Mouse (Mus musculus) gastrocnemius, adult 18-20 months (tissue): ENCODE measurements around the gene Zkscan1. TPM values are rescaled to one million over a fixed set of nuclear protein-coding genes. Genes with fewer than 3 reads are reported as not detected.
A peak's percentile ranks its signal among the peaks of the same experiment; 100 is the strongest.

Source experiments
- DNase-seq: peaks from one replicate; pipeline ENCODE4 v3.0.0; 2021; ENCODE audit warnings: low spot score
- total RNA-seq, 2 experiments: library from RNA; stranded (reverse); gene quantifications; 2 replicates each; pipeline ENCODE4 v1.2.3; 2021

Zkscan1 gene
- total RNA-seq, 2 experiments from 2014 or later, result 11.2 to 11.8 TPM

DNA sequence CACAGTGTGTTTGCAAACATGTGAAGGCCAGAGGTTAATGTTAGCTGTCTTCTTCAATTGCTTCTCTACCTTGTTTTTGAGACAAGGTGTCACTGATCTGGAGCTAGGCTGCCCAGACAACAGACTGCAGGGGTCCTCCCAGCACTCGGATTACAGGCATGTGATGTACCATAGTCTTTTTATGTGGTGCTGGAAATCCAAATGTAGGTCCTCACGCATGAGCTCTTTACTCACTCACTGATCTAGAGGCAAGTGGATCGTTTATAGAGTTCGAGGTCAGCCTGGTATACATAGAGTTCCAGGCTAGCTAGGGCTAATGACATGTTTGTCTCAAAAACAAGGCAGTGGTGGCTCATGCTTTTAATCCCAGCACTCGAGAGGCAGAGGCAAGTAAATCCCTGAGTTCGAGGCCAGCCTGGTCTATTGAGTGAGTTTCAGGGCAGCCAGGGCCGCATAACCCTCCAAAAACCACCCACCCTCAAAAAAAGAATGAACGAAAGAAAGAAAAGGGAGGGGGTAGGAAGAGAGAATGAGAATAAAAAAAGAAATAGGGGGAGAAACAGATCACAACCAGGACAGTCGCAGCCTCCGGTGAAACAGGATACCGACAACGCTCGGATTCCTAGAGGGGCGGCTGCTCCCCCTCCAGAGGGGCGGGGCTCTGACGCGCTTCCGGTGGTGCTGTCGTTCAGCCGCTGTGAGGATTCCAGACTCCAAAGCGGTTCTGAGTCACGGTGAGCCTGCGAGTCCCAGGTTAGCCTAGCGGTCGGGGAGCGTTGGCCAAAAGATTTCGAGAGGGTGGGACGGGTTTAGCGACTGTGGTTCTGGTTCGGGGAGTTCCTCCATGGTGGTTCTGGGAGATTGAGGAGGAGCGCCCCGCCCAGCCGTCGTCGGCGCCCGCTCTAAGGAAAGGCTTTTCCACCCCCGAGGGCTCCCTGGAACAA, 31.6 kb downstream of the Zkscan1 start, which contains the start of gene Zscan21:
Gene Zscan21 (plus strand): TSS at position 649 of the 944 bp plus-strand sequence.
- DNase-seq, result peak; percentile 91

DNA sequence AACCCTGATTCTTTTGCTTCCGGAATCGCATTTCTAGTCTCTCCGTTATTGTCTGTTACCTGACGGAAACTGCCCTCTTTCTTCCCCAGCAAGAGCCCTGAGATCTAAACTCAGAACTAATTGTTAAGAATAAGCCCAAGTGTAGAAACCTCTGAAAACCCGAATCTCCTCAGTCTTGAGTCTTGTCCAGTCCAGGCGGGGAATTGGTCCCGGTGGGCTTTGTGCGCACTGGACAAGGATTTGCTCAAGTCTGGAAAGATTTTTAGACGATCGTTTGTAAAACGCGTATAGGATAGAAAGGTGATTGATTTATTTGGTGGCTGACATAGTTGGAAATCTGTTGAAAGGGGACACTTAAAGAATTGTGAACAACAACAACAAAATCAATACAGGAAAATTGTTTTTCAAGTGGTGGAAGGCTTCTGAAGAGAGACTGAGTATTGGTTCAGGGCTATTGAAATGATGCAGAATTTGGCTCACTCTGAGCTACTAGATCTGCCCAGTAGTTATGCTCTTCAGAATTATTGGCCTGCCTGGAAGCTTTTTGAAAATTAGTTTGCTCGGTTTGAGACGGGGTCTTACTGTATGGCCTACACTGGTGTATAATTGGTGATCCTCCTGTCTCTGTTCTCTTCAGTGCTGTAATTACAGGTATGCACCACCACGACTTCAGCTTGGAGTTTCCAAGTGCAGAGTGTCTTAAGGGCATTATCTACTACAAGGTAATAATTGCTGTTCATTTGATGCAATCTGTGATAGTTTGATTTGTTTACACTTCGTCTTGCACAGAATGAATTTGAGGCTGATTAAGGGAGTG, 32.5 kb downstream of the Zkscan1 start:
- no peak for DNase-seq

DNA sequence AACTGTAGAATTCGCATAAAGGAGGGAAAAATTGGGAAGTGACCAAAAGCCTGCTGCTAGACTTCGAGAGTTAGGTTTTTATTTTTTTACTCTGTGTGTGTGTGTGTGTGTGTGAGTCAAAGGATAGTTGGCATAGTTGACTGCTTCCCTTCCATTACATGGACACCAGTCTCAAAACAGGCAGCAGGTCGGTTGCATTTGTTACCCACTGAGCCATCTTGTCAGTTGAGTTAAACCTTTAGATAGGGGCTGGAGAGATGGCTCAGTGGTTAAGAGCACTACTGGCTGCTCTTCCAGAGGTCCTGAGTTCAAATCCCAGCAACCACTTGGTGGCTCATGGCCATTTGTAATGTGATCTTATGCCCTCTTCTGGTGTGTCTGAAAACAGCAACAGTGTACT, 33.2 kb downstream of the Zkscan1 start:
- no peak for DNase-seq

DNA sequence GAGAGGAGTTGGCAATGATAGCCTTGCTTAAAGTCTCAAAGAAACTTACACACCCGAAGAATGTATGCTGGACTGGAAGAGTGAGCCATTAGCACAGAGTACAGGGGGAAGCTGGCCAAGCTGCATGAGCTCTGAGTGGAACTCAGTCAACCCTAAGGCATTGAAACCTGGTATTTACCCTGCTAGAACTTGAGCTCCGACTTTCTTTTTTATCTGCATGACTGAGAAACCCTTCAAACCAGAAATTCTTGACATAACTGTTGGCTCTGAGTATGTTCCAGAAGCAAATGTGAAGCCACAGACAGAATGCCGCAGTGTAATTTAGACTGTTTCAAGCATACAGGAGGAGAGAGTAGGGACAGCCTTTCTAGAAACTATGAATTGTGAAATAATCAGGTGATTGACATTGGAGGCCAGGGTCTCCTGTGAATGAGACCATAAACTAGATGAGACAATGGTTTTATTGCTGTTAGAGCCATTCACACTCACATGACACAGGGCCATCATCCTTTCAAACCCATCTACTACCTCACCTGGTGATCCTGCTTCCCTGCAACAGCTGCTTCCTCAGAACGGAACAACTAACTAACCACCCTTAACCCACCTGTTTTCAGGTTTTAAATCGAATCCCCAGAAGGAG, 47.7 kb downstream of the Zkscan1 start:
- DNase-seq, result no peak

DNA sequence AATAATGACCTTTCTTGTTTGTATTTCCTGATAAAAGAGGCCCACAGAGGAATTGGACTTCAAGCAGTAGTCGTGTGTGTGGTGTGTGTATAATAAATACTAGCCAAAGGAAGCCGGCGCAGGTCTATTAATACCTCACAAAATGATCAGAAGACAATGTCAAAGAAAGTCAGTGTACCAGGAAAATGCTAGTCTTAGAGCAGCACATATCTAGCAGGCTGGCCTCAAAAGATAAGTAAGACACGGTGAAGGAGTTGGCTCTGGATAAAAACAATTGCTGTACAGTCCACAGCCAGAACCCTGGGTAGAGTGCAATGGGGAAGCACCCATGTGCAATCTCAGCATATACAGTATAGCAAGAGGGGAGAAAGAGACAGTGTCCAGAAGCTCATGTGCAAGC, 52.4 kb downstream of the Zkscan1 start:
- no peak for DNase-seq

DNA sequence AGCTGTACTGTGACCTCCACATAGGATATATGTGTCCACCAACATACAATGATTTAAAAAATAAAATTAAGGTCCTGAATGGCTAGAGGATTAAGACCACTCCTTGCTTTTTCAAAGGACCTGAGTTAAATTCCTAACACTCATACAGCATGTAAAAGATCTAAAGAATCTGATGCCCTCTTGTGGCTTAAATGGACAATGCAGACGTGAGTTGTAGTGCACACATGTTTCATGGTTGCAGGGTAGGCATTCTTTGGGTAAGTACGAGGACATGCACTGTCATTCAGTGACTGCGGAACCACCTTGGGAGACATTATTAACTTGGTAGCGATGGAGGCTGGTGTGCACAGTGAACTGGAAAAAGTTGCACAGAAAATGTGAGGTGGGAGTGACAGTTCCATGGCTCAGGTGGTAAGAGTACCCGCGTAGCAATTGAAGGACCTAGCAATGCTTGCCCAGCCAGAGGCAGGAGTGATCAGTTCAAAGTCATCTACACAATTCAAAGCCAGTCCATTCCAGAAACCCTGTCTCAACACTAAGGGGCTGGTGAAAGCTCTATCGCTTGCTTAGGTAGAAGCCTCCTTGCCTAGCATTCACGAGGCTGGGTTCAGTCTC, 53.2 kb downstream of the Zkscan1 start:
- DNase-seq, result no peak

DNA sequence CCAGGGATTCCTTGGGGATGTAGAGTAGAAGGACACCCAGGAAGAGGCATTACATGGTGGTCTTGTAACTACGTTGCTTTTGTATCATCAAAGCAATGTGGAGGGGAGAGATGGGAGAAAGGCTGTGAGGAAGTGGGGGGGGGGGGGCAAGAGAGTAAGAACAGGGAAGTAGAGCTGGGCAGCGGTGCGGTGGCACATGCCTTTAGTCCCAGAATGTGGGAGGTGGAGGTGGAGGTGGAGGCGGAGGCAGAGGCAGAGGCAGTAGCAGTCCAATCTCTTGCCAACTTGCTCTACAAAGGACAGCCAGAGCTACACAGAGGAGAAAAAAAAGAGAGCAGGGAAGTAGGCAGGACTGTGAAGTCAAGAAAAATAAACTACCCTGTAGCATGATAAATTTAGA, 53.7 kb downstream of the Zkscan1 start:
- no peak for DNase-seq

DNA sequence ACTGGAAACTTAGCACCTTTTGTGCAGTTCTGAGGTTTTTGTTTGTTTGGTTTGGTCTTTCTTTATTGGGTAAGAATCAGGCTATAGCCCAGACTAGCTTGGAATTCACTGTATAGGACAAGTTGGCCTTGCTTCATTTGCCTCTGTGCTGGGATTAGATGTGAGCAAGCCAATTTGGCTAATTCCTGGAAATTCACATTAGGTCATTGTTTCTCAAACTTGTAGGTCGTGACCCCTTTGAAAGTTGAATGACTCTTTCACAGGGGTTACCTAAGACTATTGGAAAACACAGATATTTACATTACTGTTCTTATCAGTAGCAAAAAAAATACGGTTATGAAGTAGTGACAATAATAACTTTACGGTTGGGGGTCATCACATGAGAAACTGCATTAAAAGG, 69.5 kb downstream of the Zkscan1 start:
- DNase-seq, result no peak

DNA sequence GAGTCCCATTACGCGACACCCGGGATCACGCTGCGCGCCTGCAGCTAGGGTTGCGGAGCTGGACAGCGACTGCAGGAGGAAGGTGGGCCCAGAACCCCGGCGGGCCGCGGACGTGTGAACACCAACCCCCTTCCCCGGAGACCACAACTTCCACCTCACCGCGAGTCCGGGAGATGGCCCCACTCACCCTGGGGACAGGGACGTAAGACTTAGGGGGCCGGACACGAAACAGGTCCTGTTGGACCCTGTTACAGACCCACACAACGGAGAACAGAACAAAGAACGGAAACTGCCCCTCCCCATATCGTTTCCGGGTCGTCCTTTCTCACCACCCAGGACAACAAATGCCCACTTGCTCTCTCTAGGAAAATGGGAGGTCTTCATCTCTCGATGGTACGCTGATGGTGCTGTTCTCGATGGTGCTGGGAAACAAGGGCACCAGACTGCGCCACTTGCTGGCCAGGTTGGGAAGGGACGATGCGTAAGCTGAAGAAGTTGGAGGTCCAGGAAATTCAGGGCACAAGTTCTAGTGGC, 70.6 kb downstream of the Zkscan1 start, which contains the start of gene Zfp113:
Gene Zfp113 (minus strand): TSS at position 302 of the 534 bp plus-strand sequence.
- peak; percentile 91 for DNase-seq

Other genes with a start within 250 kb of the Zkscan1 start
- under 1 TPM; 0.16 to 0.28 TPM for gene Pilra, start 248.8 kb upstream of the Zkscan1 start, total RNA-seq
- under 1 TPM in 1 of 2 experiments, not detected in 1; 0.17 TPM for gene Pilrb1, start 227.0 kb upstream of the Zkscan1 start, total RNA-seq
- not detected for gene Pilrb2, start 213.3 kb upstream of the Zkscan1 start, total RNA-seq
- under 1 TPM in 1 of 2 experiments, not detected in 1; 0.14 TPM for gene Cyp3a13, start 163.5 kb upstream of the Zkscan1 start, total RNA-seq
- gene Gjc3, start 122.0 kb upstream of the Zkscan1 start, total RNA-seq, result under 1 TPM; 0.38 to 0.59 TPM
- under 1 TPM in 1 of 2 experiments, not detected in 1; 0.52 TPM for gene Azgp1, start 103.6 kb upstream of the Zkscan1 start, total RNA-seq
- gene Smok3a, start 63.8 kb upstream of the Zkscan1 start, total RNA-seq, result not detected
- not detected for gene Smok3b, start 63.7 kb upstream of the Zkscan1 start, total RNA-seq
- not detected for gene Smok3c, start 31.9 kb upstream of the Zkscan1 start, total RNA-seq
- 10 to 100 TPM; 15.0 to 15.4 TPM for gene Zscan21, start 31.8 kb downstream of the Zkscan1 start, total RNA-seq
- 1 to 10 TPM; 4.9 to 5.8 TPM for gene Zfp113, start 70.7 kb downstream of the Zkscan1 start, total RNA-seq
- 100 to 1,000 TPM; 105 to 110 TPM for gene Cops6, start 76.0 kb downstream of the Zkscan1 start, total RNA-seq
- gene Ap4m1, start 86.9 kb downstream of the Zkscan1 start, total RNA-seq, result 1 to 10 TPM; 6.6 to 7.0 TPM
- 1 to 10 TPM; 6.5 to 7.8 TPM for gene Mcm7, start 87.3 kb downstream of the Zkscan1 start, total RNA-seq
- 10 to 100 TPM; 34.5 to 34.9 TPM for gene Taf6, start 102.4 kb downstream of the Zkscan1 start, total RNA-seq
- gene Cnpy4, start 102.4 kb downstream of the Zkscan1 start, total RNA-seq, result 1 to 10 TPM; 2.7 to 3.5 TPM
- 1 to 10 TPM; 1.4 TPM for gene Mblac1, start 109.2 kb downstream of the Zkscan1 start, total RNA-seq
- gene Nxpe5, start 140.8 kb downstream of the Zkscan1 start, total RNA-seq, result under 1 TPM; 0.09 to 0.31 TPM
- 10 to 100 TPM; 47.2 to 51.1 TPM for gene Lamtor4, start 170.4 kb downstream of the Zkscan1 start, total RNA-seq
- 1 to 10 TPM; 2.7 to 3.2 TPM for gene BC037034, start 178.9 kb downstream of the Zkscan1 start, total RNA-seq
- gene Gal3st4, start 187.8 kb downstream of the Zkscan1 start, total RNA-seq, result under 1 TPM in 1 of 2 experiments, not detected in 1; 0.14 TPM
- not detected for gene Gm43720, start 194.9 kb downstream of the Zkscan1 start, total RNA-seq
- not detected for gene Gpc2, start 194.9 kb downstream of the Zkscan1 start, total RNA-seq
- gene Stag3, start 195.2 kb downstream of the Zkscan1 start, total RNA-seq, result not detected